Mouse (Mus musculus) T-helper 2 cell (primary cell): ENCODE measurements around the gene Fam181b.

Source experiments
- in situ Hi-C: fragments of 300-600 bp; cut with MboI, MseI; formaldehyde crosslinking; loops from one replicate; pipeline ENCODE4 v1.15.1; 2025; ENCODE audit warnings: high pct_unique_total_duplicates

Gene Fam181b

GRCm38 (mm10) chr7:93079785-93080730 is at the start of gene Fam181b:
TSS of gene Fam181b (plus strand) at chr7:93079865.
- in situ Hi-C loops, result no loop called here

- in situ Hi-C loops, result no loop called here
Measured at GRCm38 (mm10) chr7:93037763-93038471, 41.7 kb upstream of the Fam181b start.

GRCm38 (mm10) chr7:93038472-93038828 is 41.2 kb upstream of the Fam181b start:
- in situ Hi-C loops, result no loop called here

GRCm38 (mm10) chr7:93039542-93039941 is 40.1 kb upstream of the Fam181b start:
- in situ Hi-C loops, result no loop called here

- in situ Hi-C loops, result no loop called here
Measured at GRCm38 (mm10) chr7:93044359-93044758, 35.3 kb upstream of the Fam181b start.

GRCm38 (mm10) chr7:93044788-93045187 is 34.9 kb upstream of the Fam181b start:
- in situ Hi-C loops, result no loop called here

GRCm38 (mm10) chr7:93060831-93061230 is 18.8 kb upstream of the Fam181b start:
- in situ Hi-C loops, result no loop called here

- in situ Hi-C loops, result no loop called here
Measured at GRCm38 (mm10) chr7:93061747-93062146, 17.9 kb upstream of the Fam181b start.

GRCm38 (mm10) chr7:93062189-93062588 is 17.5 kb upstream of the Fam181b start:
- in situ Hi-C loops, result no loop called here

- in situ Hi-C loops, result no loop called here
Measured at GRCm38 (mm10) chr7:93067464-93068015, 12.1 kb upstream of the Fam181b start.

- in situ Hi-C loops, result no loop called here
Measured at GRCm38 (mm10) chr7:93076435-93076960, 3.2 kb upstream of the Fam181b start.

- in situ Hi-C loops, result no loop called here
Measured at GRCm38 (mm10) chr7:93079420-93079784, 263 bp upstream of the Fam181b start.

GRCm38 (mm10) chr7:93080731-93081430 is 1.2 kb downstream of the Fam181b start:
- in situ Hi-C loops, result no loop called here

- in situ Hi-C loops, result no loop called here
Measured at GRCm38 (mm10) chr7:93093371-93094058, 13.8 kb downstream of the Fam181b start.

GRCm38 (mm10) chr7:93095511-93095910 is 15.8 kb downstream of the Fam181b start:
- in situ Hi-C loops, result no loop called here

- in situ Hi-C loops, result no loop called here
Measured at GRCm38 (mm10) chr7:93104776-93105340, 25.2 kb downstream of the Fam181b start.

- in situ Hi-C loops, result no loop called here
Measured at GRCm38 (mm10) chr7:93110370-93110965, 30.8 kb downstream of the Fam181b start.

- in situ Hi-C loops, result no loop called here
Measured at GRCm38 (mm10) chr7:93111056-93111455, 31.4 kb downstream of the Fam181b start.

GRCm38 (mm10) chr7:93117561-93117960 is 37.9 kb downstream of the Fam181b start:
- in situ Hi-C loops, result no loop called here

- in situ Hi-C loops, result no loop called here
Measured at GRCm38 (mm10) chr7:93123936-93124335, 44.3 kb downstream of the Fam181b start.
